Mouse (Mus musculus) bone marrow, adult 2 months (tissue): ENCODE measurements around the gene Cep95.
"Not testable (repeated sequence)": the region's sequence is repeated elsewhere in the genome, so short reads cannot be mapped to it uniquely, and the experiment has no call there.

Experiments used
- CTCF ChIP-seq: fragments of 200-500 bp; IDR thresholded peaks from 2 replicates; pipeline ENCODE4 v1.5.1; 2011; ENCODE audit warnings: low read length, control low read depth; ENCODE audit not compliant: control insufficient read depth, insufficient read depth
- POLR2A ChIP-seq: fragments of 200-500 bp; IDR thresholded peaks from 2 replicates; pipeline ENCODE4 v1.6.1; 2011; ENCODE audit warnings: low read depth, mild to moderate bottlenecking, control low read depth, low read length, borderline replicate concordance; ENCODE audit not compliant: control insufficient read depth

DNA sequence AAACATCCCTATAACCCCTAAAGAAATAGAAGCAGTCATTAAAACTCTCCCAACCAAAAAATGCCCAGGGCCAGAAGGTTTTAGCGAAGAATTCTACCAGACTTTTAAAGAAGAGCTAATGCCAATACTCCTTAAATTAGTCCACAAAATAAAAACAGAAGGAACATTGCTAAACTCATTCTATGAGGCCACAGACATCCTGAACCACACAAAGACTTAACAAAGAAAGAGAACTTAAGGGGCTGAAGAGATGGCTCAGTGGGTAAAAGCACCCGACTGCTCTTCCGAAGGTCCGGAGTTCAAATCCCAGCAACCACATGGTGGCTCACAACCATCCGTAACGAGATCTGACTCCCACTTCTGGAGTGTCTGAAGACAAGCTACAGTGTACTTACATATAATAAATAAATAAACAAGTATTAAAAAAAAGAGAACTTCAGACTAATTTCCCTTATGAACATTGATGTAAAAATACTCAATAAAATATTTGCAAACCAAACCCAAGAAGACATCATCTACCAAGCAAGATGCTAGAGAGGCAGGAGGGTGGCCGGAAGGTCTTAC lies 39.4 kb upstream of the Cep95 start:
- TF ChIP-seq POLR2A, CTCF: not testable (repeated sequence)
